Mouse (Mus musculus): ENCODE data around the gene Art2b. TPM values are rescaled to one million over a fixed set of nuclear protein-coding genes. Genes with fewer than 3 reads are reported as not detected.
"Not testable (repeated sequence)": the region's sequence is repeated elsewhere in the genome, so short reads cannot be mapped to it uniquely, and the experiment has no call there.

Gene Art2b
- total RNA-seq, 2 experiments from 2014 or later: not detected

DNA sequence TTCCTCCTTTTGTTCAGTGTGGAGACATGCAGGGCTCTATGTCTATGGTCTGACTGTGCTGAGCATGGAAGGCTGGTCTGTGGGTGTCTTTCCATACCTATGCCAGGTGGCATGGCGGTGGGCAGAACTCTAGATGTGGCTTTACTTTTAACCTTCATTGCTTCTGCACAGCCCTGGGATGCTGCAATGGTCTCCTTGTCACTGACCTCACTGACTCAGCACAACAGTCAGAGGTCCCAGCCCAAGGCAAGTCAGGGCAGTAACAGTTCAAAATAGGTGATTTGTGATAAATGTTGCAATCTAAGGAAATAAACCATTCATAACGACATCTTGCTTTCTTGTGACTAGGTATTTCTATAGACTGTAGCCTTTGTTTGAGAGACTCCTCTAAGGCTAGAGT, 21.3 kb downstream of the Art2b start:
- DNase-seq (ENCODE audit: low spot score in 2 of 2): no peak

GRCm38 (mm10) chr7:101559393-101559792, 26.0 kb downstream of the Art2b start:
- not testable (repeated sequence) for DNase-seq (ENCODE audit: low spot score in 2 of 2)

- no peak for DNase-seq (ENCODE audit: low spot score in 2 of 2)
Observed at GRCm38 (mm10) chr7:101557391-101557790, 28.0 kb downstream of the Art2b start.

- not testable (repeated sequence) for DNase-seq (ENCODE audit: low spot score in 2 of 2)
Observed at GRCm38 (mm10) chr7:101555473-101555872, 29.9 kb downstream of the Art2b start.

GRCm38 (mm10) chr7:101551530-101551929, 33.9 kb downstream of the Art2b start:
- no peak for DNase-seq (ENCODE audit: low spot score in 2 of 2)

GRCm38 (mm10) chr7:101550686-101551485, 34.5 kb downstream of the Art2b start:
- DNase-seq (ENCODE audit: low spot score in 2 of 2): no peak

DNA sequence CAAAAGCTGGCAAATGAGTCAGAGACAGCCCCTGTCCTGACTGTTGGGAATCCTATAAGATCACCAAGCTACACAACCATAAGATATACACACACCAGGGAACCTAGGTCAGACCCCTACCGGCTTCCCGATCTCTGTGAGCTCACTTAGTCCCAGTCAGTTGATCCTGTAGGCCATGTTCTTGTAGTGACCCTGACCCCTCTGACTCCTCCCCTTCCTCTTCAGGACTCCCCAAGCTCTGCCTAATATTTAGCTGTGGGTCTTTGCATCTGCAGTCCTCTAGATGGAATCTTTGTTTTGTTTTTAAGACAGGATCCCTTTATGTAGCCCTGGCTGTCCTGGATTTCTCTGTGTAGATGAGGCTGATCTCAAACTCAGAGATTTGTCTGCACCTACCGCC, 36.1 kb downstream of the Art2b start:
- no peak for DNase-seq (ENCODE audit: low spot score in 2 of 2)

- DNase-seq (ENCODE audit: low spot score in 2 of 2): no peak
Observed at GRCm38 (mm10) chr7:101547651-101548050, 37.7 kb downstream of the Art2b start.

- DNase-seq (ENCODE audit: low spot score in 2 of 2): no peak
Observed at GRCm38 (mm10) chr7:101541734-101542133, 43.7 kb downstream of the Art2b start.

- DNase-seq (ENCODE audit: low spot score in 2 of 2): peak in 1 of 2 experiments; percentile 63
Observed at GRCm38 (mm10) chr7:101541132-101541531, 44.3 kb downstream of the Art2b start.

DNA sequence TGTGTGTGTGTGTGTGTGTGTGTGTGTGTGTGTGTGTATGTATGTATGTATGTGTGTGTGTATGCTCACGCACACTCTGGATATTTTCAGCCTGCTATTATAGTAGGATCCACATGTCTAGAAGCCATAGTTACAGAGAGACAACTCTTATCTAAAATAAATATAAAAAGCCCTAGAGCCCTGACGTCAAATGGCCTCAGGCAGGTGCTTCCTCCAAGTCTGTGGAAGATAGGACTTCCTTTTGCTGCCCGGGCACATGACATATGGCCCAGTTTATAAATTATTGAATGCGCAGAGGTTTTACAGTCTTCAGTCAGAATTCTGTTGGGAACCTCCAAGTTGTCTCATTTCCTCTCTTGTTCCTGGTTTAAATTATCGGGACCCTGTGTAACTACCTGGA, 44.7 kb downstream of the Art2b start:
- DNase-seq (ENCODE audit: low spot score in 2 of 2): no peak

GRCm38 (mm10) chr7:101539774-101540173, 45.6 kb downstream of the Art2b start:
- DNase-seq (ENCODE audit: low spot score in 2 of 2): no peak

- DNase-seq (ENCODE audit: low spot score in 2 of 2): peak in 1 of 2 experiments; percentile 22
Observed at GRCm38 (mm10) chr7:101538141-101538933, 47.1 kb downstream of the Art2b start.

DNA sequence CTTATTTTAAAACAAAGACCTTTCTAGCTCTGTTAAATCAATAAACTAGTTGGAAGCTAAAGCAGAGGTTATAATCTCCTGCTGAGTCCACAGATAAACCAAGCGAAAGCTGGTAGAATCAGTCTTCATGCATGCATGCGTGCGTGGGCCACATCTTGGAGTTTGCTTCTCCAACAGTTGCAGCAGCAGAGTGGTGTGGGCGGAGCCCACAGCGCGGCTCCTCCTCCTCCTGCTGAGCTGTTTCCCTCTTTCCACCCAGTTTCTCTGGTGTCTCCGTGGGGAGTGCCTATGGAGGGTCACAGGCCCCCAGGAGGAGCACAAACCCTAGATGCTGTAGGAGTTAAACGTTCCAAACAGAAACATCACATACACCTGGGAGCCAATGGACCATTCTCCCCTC, 47.9 kb downstream of the Art2b start:
- DNase-seq (ENCODE audit: low spot score in 2 of 2): no peak

GRCm38 (mm10) chr7:101535517-101535916, 49.9 kb downstream of the Art2b start:
- no peak for DNase-seq (ENCODE audit: low spot score in 2 of 2)

- DNase-seq (ENCODE audit: low spot score in 2 of 2): no peak
Observed at GRCm38 (mm10) chr7:101535102-101535501, 50.3 kb downstream of the Art2b start.

- DNase-seq (ENCODE audit: low spot score in 2 of 2): no peak
Observed at GRCm38 (mm10) chr7:101534428-101534827, 51.0 kb downstream of the Art2b start.

Other genes starting within 250 kb of the Art2b start
- 10 to 100 TPM; 49.2 to 57.4 TPM for gene Arap1, start 237.5 kb downstream of the Art2b start, total RNA-seq (2021)
- gene Gm45837, start 174.7 kb downstream of the Art2b start, total RNA-seq (2021): not detected
- gene Pde2a, start 163.9 kb downstream of the Art2b start, total RNA-seq (2021): 10 to 100 TPM; 60.7 to 61.2 TPM
- 10 to 100 TPM; 33.7 to 33.9 TPM for gene Clpb, start 78.0 kb upstream of the Art2b start, total RNA-seq (2021)
- gene Phox2a, start 232.7 kb upstream of the Art2b start, total RNA-seq (2021): under 1 TPM; 0.26 to 0.27 TPM